Mouse (Mus musculus) cerebellum, adult 9-10 months (tissue): ENCODE measurements around the gene Cep41.

Experiments
- DNase-seq: peaks from one replicate; pipeline ENCODE4 v3.0.0; 2022

The Cep41 gene

DNA sequence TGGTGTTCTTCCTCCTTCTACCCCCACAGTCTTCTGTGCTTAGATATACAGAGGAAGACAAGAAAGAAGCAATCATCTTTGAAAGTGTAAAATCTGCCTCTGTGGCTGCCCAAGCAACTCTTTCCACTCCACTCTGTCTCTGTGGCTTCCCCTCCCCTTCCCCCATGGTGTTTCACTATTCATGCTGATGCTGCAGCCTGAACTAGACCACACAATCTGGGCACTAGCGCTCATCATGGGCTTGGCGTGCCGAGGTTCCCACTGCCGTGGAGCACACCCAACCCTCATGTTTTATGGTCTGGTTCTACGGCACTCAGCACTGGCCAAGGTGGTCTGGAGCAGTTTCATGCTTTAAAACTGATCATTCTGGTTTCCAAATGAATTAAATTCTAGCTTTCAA, 21.9 kb downstream of the Cep41 start:
- DNase-seq: no peak

DNA sequence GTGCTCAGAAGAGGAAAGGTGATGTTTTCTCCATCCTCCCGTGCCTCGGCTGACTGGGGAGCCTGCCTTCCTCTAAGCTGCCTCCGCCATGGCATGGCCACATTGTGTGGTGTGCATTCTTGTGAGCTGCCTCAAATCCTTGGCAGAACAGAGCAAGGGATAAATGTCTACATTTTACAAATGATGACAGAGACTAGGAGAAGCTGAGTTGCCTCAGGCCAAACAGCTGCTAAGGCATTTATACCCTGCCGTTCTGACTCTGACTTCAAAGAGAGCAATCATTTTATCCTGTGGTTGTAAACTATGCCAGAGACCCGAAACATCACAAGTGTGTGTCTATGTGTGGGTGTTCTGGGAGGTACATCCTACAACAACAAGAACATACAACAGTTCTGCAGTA, 26.0 kb downstream of the Cep41 start:
- no peak for DNase-seq

DNA sequence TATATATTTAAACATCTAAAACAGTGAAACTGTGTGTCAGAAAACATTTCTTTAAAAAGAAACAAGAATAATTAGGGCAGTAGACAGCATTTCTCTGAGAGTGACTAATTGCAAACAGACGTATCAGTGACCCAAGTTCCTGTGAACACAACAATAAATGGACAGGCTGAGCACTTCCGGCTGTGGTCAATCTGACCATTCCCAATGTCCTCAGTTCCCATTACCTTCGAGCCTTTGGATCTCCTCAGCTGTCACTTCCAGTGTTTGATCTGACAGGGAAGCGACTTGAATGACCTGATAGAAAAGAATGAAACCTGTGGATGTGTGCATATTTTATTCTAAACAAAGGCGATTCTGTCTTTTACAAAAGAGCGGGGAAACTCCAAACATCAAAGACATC, 27.5 kb downstream of the Cep41 start:
- no peak for DNase-seq

DNA sequence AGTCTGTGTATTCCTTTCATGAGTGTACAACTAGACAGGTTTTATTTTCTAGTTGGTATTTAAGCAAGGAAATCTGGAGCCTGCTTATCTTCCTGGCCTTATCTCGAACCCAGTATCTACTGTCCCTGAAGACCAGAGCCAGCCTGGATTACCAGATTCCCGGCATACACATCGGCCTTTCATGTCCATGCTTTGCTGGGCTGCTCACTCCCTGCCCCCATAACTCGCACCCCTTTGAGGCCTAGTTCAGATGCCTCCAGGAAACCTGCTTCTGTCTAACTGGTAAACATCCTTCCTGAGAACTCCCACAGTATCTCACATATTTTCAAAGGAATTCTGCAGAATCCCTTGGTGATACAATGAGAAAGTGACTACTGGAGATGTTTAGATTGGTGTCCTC, 28.3 kb downstream of the Cep41 start:
- no peak for DNase-seq

DNA sequence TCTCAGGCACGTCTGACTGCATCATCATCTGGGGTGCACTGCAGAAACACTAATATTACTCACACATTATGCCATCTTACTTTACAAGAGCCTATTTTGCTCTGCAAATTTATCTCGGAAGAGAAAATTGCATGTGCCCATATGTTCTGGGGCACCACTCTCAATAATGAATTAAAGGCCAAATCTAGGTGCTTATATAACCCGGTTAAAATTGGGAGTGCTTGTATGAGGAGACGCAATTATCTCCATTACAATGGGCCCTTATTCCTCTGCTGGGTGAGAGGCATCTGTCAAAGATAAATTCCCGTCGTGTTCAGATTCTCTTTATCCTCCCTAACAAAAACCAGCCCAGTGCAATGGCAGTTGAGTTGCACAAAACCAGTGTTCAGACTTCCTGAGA, 28.8 kb downstream of the Cep41 start:
- no peak for DNase-seq

DNA sequence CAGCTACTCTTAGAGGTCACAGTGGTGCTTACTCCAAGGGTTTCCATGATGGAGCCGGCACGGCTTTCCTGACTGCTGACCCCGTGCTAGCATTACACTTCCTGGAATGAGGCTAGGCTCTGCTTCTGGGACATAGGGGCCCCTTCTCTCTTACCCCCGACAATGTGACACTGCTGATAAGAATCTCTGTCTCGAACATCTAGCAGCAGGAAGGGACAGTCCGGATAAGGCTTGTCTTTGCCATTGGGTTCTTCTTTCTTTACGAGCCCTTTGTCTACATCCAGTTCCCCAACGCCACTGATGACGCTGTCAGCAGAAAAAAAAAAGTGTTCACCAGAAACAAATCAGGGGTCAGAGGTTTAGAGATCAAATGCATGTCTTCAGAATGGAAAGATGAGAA, 34.9 kb downstream of the Cep41 start:
- DNase-seq: no peak

DNA sequence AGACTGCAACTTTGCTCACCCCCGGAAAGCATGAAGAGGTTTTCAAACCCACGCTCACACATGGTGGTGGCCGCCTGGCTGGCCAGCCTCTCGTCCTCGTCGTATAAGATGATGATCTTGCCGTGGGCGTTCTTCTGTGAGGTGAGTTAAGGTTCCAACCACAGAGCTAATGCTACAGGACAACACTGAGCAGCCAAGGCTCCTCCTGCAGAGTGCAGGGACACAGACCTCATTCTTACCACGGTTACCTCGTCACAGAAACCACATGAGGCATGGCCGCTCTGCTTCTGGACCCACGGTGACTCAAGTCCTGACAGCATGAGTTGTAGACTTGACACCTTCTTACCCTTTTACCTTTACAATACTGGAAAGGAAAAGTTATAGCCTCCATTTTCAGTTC, 36.3 kb downstream of the Cep41 start:
- DNase-seq: no peak

DNA sequence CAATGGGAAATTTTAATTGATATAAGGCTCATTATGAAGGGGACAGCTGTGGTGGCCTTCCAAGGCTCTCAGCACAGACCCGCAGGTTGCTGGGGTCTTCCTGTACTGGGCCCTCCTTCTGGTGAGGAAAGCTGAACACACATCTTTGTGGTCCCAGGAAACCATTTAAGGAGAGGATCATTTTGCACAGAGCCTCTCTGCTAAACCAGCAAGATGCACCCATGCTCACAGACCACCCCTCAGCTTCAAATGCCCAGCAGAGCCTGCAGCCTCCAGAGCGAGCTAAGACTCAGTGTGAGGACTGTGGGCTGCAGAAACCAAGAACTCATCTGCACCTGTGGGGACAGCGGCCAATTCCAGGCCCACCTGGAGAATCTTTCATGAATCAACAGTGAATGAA, 38.6 kb downstream of the Cep41 start:
- DNase-seq: no peak

DNA sequence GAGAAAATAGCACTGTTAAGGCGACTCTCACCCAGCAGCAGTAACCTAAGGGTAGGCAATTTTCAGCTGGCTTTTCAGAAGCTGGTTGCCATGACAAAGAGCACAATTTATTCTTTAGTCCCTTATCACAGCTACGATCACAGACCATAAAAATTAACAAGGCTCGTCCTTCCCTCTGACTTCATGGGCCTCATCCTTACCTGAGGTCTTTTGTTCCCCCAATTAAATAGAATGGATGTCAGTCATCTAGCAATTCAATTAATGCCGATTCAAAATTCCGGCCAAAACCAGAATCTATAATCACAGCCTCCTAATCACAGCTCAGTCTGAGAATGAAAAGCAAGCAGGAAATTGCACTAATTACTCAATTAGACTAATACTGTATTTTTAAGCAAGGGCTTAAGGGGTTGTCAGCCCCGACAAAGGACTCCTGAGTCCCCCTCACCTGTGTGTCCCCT, 39.1 kb downstream of the Cep41 start:
- DNase-seq: no peak

DNA sequence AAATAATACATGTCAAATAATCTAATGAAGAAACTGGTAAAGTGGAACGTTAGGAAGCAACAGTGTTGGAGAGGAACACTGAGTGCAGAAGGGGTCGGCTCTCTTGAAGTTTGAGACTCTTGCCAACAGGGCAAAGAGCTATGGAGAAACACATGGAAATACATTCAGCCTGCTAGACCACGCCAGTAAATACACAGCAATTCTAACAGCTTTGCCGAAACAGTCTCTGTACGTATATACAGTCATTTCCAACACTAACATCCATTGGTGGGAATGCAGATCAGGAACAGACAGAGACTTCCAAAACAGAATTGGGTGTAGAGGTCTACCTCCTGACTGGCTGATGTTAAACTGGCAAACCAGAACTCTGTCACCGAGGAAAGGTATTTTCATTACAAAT, 40.0 kb downstream of the Cep41 start:
- no peak for DNase-seq

DNA sequence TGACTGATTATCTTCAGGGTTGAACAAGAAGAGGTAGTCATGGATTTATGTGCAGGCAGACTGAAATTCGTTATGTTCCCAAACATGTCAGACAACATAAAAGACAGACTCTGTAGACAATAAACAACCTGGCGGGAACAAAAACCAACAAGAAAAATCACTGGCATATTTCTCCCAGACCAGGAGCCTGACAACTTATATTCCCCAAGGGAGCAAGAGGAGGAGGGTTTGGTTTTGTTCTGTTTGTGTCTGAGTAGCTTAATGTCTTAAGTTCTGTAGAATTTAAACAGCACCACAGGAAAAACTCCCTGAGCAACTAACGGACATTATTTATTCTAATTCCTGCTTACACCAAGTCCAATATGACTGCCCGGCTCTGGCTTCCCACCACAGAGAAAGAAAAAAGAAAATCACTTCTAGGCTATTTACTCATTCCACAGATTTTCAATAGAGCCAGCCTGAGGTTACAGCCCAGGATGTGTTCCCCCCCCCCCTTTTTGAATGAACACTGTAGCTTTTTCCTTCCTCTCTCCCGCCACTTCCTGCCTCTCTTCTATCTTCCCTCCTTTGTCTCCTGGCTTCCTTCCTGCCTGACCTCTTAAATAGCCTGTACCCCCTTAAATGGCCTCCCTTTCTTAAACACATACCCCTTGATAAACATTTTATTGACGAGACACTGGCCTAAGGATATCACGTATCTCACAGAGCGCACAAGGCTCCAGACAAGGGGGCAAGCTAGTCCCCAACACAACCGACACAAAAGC, 40.9 kb downstream of the Cep41 start:
- no peak for DNase-seq

DNA sequence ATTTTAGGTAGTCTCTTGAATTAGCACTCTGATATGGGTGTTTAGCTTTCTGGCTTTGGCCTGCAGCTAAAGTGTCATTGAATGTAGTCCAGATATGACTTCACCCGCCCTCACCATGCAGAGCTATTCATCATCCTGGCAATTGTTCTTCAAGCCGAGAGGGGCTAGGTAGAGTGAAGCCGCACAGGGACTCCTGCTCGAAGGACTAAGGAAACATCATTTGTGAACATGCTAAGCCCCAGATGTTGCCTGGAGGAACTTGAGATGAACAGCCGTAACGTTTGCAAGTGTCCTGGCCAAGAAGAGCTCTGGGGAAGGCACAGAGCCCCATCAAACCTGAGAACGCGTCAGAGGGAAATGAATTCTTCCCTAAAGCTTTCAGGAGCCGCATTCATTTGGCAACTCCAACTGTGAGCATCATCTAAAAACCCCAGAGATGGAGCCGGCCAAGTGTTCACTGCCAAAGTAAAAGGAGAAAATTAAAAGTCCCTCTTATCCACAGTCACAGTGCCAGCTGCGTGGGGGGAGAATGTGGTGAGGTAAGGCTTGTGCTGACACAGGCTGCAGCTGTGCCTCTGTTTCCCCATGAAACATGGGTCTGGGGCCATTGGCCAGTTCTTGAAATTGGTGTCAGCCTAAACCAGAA, 43.8 kb downstream of the Cep41 start:
- peak; percentile 4 for DNase-seq

DNA sequence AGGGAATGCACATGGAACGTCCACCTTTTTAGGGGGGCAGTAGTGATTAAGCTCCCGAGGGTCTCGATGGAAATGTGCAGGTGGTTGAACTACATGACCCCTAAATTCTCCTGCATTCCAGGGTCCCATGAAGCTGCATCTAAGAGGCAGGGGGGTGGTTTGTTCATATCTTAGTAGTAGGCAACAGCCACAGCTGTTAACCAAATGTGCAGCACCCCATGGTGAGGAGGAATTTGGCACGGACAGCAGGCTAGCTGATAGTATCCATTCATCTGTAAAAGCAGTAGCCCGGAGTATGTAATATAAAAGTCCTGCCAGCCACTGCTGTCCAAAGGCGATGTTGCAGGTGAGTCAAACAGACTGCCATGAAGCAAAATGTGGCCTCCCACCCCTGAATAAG, 48.2 kb downstream of the Cep41 start:
- no peak for DNase-seq

DNA sequence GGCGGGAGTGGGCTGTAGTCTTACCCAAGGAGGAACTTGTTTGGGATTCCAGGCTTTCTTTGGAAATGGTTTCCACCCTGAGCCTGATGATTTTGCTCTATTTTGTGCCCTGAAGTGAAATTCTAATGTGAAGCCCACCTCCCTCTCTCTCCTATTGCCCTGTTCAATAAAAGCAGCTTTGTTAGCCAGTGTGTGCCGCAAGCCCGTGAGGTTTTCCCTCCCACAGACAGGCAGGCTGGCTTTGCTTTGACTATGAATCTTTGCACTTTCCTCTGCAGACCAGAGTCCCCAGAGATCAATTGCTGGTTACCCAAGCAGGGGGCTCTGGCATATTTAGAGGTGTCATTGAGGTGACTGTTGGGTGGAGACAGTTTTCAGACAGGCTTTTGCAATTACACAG, 49.1 kb downstream of the Cep41 start:
- DNase-seq: no peak

DNA sequence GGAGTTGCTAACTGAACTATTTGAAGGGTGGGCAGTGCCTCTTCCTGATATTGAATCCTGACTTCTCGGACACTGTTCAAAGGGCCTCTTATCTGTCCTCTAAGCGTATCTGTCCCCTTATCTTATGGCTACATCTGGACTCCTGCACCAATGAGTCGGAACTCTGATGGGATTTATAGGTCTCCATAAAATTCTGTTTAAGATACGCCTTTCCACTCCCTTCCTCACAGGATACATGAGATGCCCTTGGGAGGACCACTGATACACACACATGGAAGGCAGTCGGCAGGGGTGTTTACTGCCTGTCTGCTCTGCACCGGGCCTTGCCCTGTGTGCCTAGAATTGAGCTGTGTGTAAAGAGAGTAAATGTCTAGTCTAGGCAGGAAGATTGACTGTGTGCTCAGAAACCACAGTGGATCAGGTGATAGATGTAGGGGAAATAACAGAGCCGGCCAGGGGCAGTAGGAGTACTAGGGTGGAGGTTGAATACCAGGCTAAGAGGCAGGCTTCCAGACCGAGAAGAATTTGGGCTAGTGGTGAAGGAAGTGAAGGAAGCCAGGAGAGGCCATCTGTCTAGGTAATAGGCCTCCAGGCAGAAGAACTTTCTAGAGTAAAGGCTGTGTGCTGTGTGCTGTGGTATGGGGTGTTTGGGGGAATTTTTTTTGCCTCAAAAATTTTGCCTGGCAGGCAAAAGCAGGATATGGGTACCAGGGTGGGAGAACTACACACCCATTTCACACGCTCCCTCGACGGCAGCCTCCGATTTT, 49.7 kb downstream of the Cep41 start:
- no peak for DNase-seq

DNA sequence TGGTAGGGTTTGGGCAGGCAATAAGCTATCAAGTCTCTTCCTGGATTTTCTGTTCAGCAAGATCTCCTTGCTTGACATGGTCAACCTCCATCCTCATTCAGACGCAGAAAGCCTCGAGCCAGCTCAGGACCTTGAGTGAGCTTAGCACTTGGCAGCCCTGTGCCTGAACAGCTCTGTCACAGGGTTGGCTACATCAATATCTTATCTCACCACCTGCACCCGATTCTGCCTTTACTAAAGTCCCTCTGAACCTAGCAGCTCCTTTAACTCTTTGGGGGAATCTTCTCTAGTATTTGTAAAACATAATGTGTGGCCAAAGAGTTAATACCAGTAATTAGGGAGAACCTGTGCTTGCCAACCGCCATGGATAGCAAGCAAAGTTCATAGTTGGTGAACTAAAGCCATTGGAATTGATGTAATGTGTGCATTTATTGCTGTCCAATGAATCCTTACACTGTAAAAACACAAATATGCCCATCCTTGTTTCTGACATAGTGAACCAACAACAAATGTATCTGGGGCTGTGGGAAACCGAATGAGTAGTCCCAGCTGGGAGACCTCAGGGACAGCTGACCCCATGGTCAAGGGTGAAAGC, 54.8 kb downstream of the Cep41 start, which contains the start of gene Cpa1:
Gene Cpa1, plus strand, starts transcription at position 545 of the 595 bp plus-strand sequence.
- DNase-seq: no peak

DNA sequence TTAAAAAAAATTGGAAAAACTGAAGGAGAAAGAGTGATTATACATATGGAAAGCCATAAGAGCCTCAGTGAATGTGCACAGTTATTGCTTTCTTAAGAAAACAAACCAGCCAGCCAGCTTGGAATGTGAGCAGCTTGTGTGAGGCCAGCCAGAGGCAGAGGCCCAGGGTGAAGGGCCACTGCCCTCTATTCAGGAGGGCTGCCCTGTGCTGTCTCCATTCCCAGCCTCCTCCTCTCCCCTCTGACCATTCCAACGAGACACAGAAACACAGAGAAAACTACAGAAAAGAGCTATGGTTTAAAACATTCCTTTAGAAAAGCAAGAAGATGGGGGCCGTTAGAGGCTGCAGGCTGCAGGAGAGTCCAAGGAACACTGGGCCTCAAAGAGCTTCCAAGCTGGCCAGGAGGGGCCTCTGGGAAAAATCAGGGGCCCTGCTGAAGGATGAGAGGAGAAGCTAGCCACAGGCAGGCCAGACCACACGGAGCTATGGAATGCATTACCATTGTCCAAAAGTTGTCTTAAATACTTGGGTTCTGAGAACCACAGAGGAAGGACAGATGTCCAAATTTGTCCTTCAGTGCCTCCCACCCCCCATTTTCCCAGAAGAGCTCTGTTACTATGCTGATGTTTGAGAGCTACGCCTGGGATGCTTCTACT, 57.2 kb downstream of the Cep41 start:
- DNase-seq: no peak

DNA sequence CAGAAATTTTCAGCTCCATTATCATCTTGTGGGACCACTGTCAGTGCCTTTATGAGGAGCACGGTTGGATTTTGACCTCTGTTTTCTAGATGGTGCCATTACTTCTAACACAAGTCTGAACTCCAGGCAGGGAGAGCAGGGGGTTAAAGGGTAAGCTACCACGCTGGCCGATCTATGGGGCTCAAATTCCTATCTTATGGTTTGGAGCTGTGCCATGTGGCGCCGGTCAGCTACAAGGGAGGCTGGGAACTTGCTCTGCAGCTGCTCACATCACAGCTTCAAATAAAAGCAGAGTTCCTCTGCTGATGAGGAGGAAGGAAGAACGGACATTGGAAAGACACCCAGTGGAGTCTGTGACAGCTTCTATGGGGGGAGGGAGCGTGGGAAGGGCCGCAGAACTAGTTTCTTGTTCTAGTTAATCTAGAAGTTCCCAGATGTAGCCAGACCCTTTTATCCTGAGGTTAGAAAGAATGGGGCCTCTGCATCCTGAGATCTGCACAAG, 58.1 kb downstream of the Cep41 start:
- DNase-seq: no peak

DNA sequence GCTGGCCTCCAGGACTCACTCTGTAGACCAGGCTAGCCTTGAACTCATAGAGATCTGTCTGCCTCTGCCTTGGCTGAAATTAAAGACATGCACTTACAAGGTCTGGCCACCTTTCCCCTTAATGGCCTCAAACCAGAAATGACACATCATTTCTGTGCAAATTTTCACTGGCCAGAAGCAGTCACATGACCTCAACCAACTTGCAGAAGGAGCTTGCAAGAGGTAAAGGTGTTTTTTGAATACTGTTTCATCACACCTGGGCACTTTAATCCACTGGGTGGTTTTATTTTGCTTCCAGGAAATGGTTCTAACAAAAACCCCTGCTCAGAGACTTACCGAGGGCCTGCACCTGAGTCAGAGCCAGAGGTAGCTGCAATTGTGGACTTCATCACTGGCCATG, 63.6 kb downstream of the Cep41 start:
- no peak for DNase-seq

DNA sequence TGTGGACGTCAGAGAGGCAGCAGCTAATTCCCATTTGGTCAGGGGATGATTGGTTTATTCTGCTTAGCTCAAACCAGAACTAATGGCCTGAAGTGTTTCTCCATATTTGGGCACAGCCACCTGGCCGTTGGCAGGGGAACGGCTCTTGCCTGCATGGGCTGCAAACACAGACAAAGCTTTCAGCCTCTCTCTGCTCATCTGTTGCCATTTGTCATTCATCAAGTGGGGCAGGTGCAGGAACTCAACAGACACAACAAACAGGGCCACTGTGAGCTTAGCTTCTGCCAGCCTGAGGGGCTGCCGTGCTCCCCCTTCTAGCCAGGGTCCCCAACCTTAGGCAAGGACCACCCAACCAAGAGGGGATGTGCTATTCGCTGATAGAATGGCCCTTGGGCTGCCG, 65.4 kb downstream of the Cep41 start:
- peak; percentile 20 for DNase-seq

DNA sequence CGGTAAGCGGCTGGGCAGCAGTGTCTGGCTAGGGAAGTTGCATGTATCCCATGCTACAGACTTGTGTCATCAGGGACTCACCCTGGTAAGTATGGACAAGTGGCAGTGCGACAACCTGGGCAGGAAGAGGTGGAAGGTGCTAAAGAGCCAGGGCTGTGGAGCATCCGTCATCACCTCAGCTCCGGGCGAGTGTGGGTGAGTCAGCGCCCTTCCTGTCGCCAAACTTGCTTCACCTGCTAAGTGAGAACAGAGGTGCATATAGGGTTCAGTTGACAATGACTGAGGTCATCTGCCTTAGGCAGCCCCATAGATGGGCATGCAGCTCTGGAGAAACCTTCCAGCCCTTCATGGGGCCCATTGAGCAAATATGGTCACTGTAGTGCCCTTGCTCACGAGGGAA, 68.8 kb downstream of the Cep41 start:
- DNase-seq: no peak

DNA sequence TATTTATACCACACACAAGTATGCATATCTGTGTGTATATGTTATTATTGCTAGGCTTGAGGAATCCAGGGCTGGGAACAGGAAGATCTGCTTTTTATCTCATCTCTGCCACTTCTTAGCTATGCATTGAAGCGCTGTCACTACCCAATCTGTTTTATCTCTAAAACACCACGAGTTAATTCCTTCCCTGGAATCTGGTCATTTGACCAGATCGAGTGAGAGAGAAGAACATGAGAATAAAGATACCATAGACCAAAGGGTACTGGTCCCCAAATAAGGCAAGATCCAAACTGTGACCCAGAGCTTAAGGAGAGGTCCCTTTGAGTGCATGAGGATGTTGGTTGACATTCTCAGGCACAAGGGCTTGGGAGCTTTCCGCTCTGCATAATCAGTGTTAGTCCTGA, 71.6 kb downstream of the Cep41 start:
- no peak for DNase-seq

DNA sequence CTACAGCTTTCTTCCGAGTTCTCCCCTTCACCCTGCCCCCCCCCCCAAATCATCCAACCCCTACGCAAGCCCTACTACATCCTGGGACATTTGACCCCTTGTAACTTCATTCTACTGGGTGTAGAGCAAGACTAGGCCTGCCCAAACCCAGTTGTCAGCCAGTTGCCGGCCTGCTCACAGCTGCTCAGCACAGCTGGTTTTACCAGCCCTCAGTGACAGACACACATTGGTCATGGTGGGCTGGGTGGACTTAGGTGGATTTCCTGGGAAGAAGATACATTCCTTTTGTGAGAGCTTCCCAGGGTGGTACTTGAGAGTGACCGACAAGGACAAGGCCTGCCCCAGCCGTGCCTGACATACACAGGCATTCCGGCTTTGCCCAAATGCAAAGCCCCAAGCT, 72.6 kb downstream of the Cep41 start:
- DNase-seq: no peak
